Mouse (Mus musculus) right cerebral cortex, postnatal 10 days (tissue): ENCODE measurements around the gene D13Ertd608e.
"Not testable (repeated sequence)": the region's sequence is repeated elsewhere in the genome, so short reads cannot be mapped to it uniquely, and the experiment has no call there.

Experiments used
- DNase-seq, 2 experiments: peaks; one replicate each; pipeline ENCODE4 v3.0.0; 2021; ENCODE audit warnings: low spot score in 2 of 2

D13Ertd608e gene

GRCm38 (mm10) chr13:119835320-119836056 lies at the start of gene D13Ertd608e:
Gene D13Ertd608e (plus strand): TSS chr13:119836006.
- peak; percentile 38 to 49 for DNase-seq

GRCm38 (mm10) chr13:119789851-119790717 lies 45.7 kb upstream of the D13Ertd608e start:
- DNase-seq = peak; percentile 89

GRCm38 (mm10) chr13:119790761-119791579 lies 44.8 kb upstream of the D13Ertd608e start, which contains the start of gene Zfp131:
Gene Zfp131 (minus strand): TSS chr13:119790889.
- DNase-seq = peak; percentile 97

GRCm38 (mm10) chr13:119791580-119792135 lies 44.1 kb upstream of the D13Ertd608e start:
- DNase-seq = no peak

GRCm38 (mm10) chr13:119792791-119793404 lies 42.9 kb upstream of the D13Ertd608e start:
- no peak for DNase-seq

- DNase-seq = no peak
These were observed 38.1 kb upstream of the D13Ertd608e start for GRCm38 (mm10) chr13:119797656-119798055.

- DNase-seq = no peak
These were observed 26.9 kb upstream of the D13Ertd608e start for GRCm38 (mm10) chr13:119808937-119809336.

- DNase-seq = no peak
These were observed 25.8 kb upstream of the D13Ertd608e start for GRCm38 (mm10) chr13:119810031-119810430.

- no peak for DNase-seq
These were observed 19.0 kb upstream of the D13Ertd608e start for GRCm38 (mm10) chr13:119816798-119817197.

GRCm38 (mm10) chr13:119817579-119818206 lies 18.1 kb upstream of the D13Ertd608e start:
- no peak for DNase-seq

- not testable (repeated sequence) for DNase-seq
These were observed 5.7 kb upstream of the D13Ertd608e start, which contains the start of gene AF067063 for GRCm38 (mm10) chr13:119830116-119830515. Gene AF067063 (minus strand): TSS chr13:119830216.

- DNase-seq = peak; percentile 21 to 23
These were observed 562 bp downstream of the D13Ertd608e start for GRCm38 (mm10) chr13:119836324-119836811.

GRCm38 (mm10) chr13:119837719-119838337 lies 2.0 kb downstream of the D13Ertd608e start:
- DNase-seq = peak; percentile 27 to 55

- DNase-seq = peak in 1 of 2 experiments; percentile 22
These were observed 4.2 kb downstream of the D13Ertd608e start for GRCm38 (mm10) chr13:119839982-119840381.

- DNase-seq = not testable (repeated sequence)
These were observed 26.6 kb downstream of the D13Ertd608e start for GRCm38 (mm10) chr13:119862399-119862798.

- DNase-seq = not testable (repeated sequence)
These were observed 28.7 kb downstream of the D13Ertd608e start for GRCm38 (mm10) chr13:119864395-119864999.

GRCm38 (mm10) chr13:119886896-119887295 lies 51.1 kb downstream of the D13Ertd608e start:
- DNase-seq = not testable (repeated sequence)

- not testable (repeated sequence) for DNase-seq
These were observed 58.9 kb downstream of the D13Ertd608e start, which contains the start of gene Tcstv1 for GRCm38 (mm10) chr13:119894685-119895084. Gene Tcstv1 (minus strand): TSS chr13:119894785.
